Mouse (Mus musculus): ENCODE measurements around the gene Epha7. TPM values are rescaled to one million over a fixed set of nuclear protein-coding genes. Genes with fewer than 3 reads are reported as not detected.

Epha7 gene
- total RNA-seq, 2 experiments from 2014 or later: 1.6 to 2.2 TPM

GRCm38 (mm10) chr4:28899783-28900182 is 86.9 kb downstream of the Epha7 start:
- DNase-seq: no peak

GRCm38 (mm10) chr4:28901496-28901895 is 88.6 kb downstream of the Epha7 start:
- no peak for DNase-seq

GRCm38 (mm10) chr4:28902004-28902704 is 89.2 kb downstream of the Epha7 start:
- no peak for DNase-seq

- DNase-seq: no peak
Measured at GRCm38 (mm10) chr4:28906985-28907384, 94.1 kb downstream of the Epha7 start.

- DNase-seq: no peak
Measured at GRCm38 (mm10) chr4:28910127-28910526, 97.2 kb downstream of the Epha7 start.

GRCm38 (mm10) chr4:28912028-28912427 is 99.1 kb downstream of the Epha7 start:
- DNase-seq: no peak

GRCm38 (mm10) chr4:28913613-28914012 is 100.7 kb downstream of the Epha7 start:
- DNase-seq: no peak

GRCm38 (mm10) chr4:28920645-28921044 is 107.7 kb downstream of the Epha7 start:
- DNase-seq: no peak

GRCm38 (mm10) chr4:28926072-28926471 is 113.1 kb downstream of the Epha7 start:
- no peak for DNase-seq

- DNase-seq: no peak
Measured at GRCm38 (mm10) chr4:28933431-28933830, 120.5 kb downstream of the Epha7 start.

- no peak for DNase-seq
Measured at GRCm38 (mm10) chr4:28934802-28935201, 121.9 kb downstream of the Epha7 start.

GRCm38 (mm10) chr4:28935567-28935966 is 122.6 kb downstream of the Epha7 start:
- no peak for DNase-seq

- no peak for DNase-seq
Measured at GRCm38 (mm10) chr4:28940710-28941109, 127.8 kb downstream of the Epha7 start.

GRCm38 (mm10) chr4:28944237-28944636 is 131.3 kb downstream of the Epha7 start:
- no peak for DNase-seq

- no peak for DNase-seq
Measured at GRCm38 (mm10) chr4:28960889-28961560, 148.1 kb downstream of the Epha7 start.

GRCm38 (mm10) chr4:28967584-28968315 is 154.8 kb downstream of the Epha7 start:
- DNase-seq: no peak

- DNase-seq: no peak
Measured at GRCm38 (mm10) chr4:28998462-28999286, 185.7 kb downstream of the Epha7 start.

- no peak for DNase-seq
Measured at GRCm38 (mm10) chr4:28999287-28999595, 186.3 kb downstream of the Epha7 start.

- no peak for DNase-seq
Measured at GRCm38 (mm10) chr4:29010333-29010732, 197.4 kb downstream of the Epha7 start.
